Mouse (Mus musculus) ES-E14 (cell line): Measurements from ENCODE around the gene Hist1h1t.

Source experiments
- HCFC1 ChIP-seq: IDR thresholded peaks from 2 replicates; pipeline ENCODE4 v1.6.1; 2012; ENCODE audit warnings: low read length, inconsistent platforms, borderline replicate concordance; ENCODE audit not compliant: insufficient read depth
- ZC3H11A ChIP-seq: IDR thresholded peaks from 2 replicates; pipeline ENCODE4 v1.6.1; 2012; ENCODE audit warnings: low read depth, mild to moderate bottlenecking, inconsistent platforms, low read length, borderline replicate concordance
- ZNF384 ChIP-seq: IDR thresholded peaks from 2 replicates; pipeline ENCODE4 v1.6.1; 2012; ENCODE audit warnings: low read depth, low read length, inconsistent platforms

- TF ChIP-seq HCFC1 (no peak), ZNF384 (no peak), ZC3H11A (no peak)
Measured at GRCm38 (mm10) chr13:23738041-23738440, 42.4 kb downstream of the Hist1h1t start.
